Mouse (Mus musculus): ENCODE measurements at regions not wholly inside any gene's neighbourhood (a gene's known extent, or its start where the extent isn't known, plus 50 kb on each side); places are given as distances from the start of the nearest gene placed in this dataset.

DNA sequence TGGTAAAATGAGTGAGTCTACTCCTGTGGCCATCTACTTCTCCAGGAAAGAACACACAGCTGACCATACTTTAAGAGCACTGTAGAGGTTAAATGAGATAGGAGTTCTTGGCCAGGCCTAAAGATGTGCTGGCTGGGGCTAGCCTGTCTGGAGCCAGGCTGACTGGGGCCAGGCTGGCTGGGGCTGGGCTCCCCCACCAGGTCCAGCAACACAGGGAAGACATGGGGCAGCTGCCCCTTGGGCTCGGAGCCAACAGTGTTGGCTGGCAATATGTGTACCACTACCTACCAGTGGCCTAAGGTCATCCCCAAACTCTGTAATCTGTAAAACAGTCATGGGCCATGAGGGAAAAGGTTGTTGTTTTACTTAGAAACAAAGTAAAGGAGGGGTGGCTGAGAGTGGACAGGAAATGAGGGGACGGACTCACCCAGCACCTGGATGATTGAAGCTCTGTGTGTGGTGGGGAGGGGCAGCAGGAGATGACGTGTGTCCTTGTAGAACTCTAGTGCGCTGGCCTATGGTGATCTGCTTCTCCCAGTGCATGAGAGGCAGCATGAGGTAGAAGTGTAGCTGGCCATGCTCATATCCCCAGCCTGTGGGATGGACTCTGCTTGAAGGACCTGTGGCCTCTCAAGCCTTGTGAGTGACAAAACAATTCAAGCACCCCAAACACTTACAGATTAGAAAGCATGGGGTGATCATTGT lies 67.0 kb downstream of the Foxa2 start:
- no peak for TF ChIP-seq CTCF (IDR thresholded peaks at IDR 0.05; ENCODE audit: control insufficient read depth, insufficient read depth, insufficient replicate concordance, low read depth, low read length)
- no peak for TF ChIP-seq POLR2A (IDR thresholded peaks at IDR 0.05; ENCODE audit: control insufficient read depth, low read depth, low read length)

Data from testis, adult 2 months (tissue).